Mouse (Mus musculus) layer of hippocampus, adult 9-10 months (tissue): Measurements from ENCODE around the gene Gm20388.
A peak's percentile ranks its signal among the peaks of the same experiment; 100 is the strongest.

Source experiments
- DNase-seq: peaks from one replicate; pipeline ENCODE4 v3.0.0; 2022; ENCODE audit warnings: low spot score

Gm20388 gene

GRCm38 (mm10) chr8:121093496-121093895 lies 1182.9 kb downstream of the Gm20388 start:
- no peak for DNase-seq

- peak; percentile 58 for DNase-seq
These were observed 1193.6 kb downstream of the Gm20388 start for GRCm38 (mm10) chr8:121104049-121104818.

DNA sequence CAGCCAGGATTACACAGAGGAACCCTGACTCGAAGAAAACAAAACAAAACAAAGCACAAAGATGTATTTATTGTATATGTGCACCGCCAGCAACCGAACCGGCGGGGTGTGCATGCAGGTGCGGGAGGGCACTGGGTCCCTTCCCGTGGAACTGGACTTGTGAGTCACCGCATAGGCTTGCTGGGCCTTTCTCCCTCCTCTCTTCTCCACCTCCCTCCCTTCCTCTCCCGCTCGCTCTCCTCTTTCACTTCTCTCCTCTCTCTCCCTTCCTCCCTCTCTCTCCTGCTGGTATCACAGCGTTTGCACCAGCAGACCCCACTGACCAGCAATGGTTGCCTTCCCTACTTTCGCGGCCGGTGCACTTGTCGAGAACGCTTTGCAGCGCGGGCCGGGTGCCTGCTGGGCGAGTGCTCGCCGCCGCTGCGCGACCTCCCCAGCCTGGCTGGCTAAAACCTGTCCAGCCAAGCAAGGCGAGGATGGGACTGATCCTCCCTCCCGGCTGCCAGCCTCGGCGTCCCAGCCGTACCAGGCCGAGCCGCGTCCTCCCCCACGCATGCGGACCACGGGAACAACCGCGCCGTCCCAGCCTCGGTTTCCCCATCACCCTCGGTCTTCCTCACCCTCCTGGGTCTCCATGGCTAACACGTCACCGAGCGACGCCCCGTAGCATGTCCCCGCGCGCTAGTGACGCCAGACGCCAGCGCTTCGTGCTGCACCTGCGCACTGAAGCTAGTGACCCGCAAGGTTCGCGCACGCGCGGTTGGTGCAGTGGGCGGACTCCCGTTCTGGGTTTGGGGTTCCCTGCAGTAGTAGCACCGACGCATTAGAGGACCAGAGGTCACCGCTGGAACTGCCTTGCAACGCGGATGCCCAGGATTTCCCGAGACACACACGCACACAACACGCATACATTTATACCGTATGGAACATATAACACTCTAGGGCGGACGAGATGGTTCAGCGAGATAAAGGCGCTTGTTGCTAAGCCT lies 1197.3 kb downstream of the Gm20388 start, which contains the start of gene Mthfsd:
TSS of gene Mthfsd (minus strand) at position 725 of the 989 bp plus-strand sequence.
- DNase-seq: peak; percentile 92

GRCm38 (mm10) chr8:121108657-121109056 lies 1198.0 kb downstream of the Gm20388 start:
- DNase-seq: no peak

- DNase-seq: no peak
These were observed 1200.7 kb downstream of the Gm20388 start for GRCm38 (mm10) chr8:121111145-121111907.

- DNase-seq: peak; percentile 96
These were observed 1202.6 kb downstream of the Gm20388 start for GRCm38 (mm10) chr8:121113261-121113660.

- DNase-seq: no peak
These were observed 1204.5 kb downstream of the Gm20388 start for GRCm38 (mm10) chr8:121115136-121115535.

DNA sequence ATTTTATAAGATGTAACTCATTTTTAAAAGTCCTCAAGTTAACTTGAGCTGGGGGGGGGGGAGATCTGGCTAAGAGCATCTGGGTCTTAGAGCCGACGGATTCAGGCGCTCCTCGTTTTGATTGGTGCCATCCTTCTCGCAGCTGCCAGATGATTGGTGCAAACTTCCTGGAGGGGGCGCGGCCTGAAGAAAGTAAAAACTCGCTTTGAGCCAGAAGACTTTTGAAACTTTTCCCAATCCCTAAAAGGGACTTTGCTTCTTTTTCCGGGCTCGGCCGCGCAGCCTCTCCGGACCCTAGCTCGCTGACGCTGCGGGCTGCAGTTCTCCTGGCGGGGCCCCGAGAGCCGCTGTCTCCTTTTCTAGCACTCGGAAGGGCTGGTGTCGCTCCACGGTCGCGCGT lies 1205.3 kb downstream of the Gm20388 start, which contains the start of gene Foxc2:
TSS of gene Foxc2 (plus strand) at position 224 of the 400 bp plus-strand sequence.
- no peak for DNase-seq

DNA sequence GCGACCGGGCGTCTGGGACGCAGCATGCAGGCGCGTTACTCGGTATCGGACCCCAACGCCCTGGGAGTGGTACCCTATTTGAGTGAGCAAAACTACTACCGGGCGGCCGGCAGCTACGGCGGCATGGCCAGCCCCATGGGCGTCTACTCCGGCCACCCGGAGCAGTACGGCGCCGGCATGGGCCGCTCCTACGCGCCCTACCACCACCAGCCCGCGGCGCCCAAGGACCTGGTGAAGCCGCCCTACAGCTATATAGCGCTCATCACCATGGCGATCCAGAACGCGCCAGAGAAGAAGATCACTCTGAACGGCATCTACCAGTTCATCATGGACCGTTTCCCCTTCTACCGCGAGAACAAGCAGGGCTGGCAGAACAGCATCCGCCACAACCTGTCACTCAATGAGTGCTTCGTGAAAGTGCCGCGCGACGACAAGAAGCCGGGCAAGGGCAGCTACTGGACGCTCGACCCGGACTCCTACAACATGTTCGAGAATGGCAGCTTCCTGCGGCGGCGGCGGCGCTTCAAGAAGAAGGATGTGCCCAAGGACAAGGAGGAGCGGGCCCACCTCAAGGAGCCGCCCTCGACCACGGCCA lies 1206.0 kb downstream of the Gm20388 start:
- DNase-seq: no peak

- no peak for DNase-seq
These were observed 1206.6 kb downstream of the Gm20388 start for GRCm38 (mm10) chr8:121117186-121117651.

DNA sequence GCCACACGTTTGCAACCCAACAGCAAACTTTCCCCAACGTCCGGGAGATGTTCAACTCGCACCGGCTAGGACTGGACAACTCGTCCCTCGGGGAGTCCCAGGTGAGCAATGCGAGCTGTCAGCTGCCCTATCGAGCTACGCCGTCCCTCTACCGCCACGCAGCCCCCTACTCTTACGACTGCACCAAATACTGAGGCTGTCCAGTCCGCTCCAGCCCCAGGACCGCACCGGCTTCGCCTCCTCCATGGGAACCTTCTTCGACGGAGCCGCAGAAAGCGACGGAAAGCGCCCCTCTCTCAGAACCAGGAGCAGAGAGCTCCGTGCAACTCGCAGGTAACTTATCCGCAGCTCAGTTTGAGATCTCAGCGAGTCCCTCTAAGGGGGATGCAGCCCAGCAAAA lies 1207.3 kb downstream of the Gm20388 start:
- DNase-seq: no peak

DNA sequence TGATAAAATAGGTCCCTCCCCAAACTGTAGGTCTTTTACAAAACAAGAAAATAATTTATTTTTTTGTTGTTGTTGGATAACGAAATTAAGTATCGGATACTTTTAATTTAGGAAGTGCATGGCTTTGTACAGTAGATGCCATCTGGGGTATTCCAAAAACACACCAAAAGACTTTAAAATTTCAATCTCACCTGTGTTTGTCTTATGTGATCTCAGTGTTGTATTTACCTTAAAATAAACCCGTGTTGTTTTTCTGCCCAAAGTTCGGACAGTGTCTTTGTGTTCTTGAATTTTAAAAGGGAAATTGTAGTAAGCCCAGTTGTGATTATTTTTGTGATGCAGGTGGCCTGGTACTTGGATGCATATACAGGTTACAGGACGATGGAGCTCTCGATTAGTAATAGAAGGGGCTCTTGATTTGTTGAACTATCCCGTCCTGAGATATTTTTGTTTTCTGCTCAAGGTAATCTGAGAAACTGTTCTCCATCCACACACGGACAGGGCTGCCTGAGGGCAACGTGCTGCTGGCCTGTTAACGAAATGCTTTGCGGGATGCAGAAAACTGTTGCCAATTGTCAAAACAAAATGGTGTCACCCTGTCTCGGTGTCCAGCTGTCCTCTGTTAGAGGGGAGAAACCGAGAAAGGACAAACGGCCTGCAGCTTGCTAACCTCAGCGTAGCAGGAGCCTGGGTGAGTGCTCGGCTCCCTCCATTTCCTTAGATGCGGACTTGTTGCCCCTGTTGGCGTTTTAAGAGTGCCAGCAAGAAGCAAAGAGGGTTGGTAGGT lies 1208.2 kb downstream of the Gm20388 start:
- DNase-seq: no peak

GRCm38 (mm10) chr8:121119635-121120455 lies 1209.2 kb downstream of the Gm20388 start:
- DNase-seq: no peak

GRCm38 (mm10) chr8:121120456-121121419 lies 1210.1 kb downstream of the Gm20388 start:
- DNase-seq: no peak

DNA sequence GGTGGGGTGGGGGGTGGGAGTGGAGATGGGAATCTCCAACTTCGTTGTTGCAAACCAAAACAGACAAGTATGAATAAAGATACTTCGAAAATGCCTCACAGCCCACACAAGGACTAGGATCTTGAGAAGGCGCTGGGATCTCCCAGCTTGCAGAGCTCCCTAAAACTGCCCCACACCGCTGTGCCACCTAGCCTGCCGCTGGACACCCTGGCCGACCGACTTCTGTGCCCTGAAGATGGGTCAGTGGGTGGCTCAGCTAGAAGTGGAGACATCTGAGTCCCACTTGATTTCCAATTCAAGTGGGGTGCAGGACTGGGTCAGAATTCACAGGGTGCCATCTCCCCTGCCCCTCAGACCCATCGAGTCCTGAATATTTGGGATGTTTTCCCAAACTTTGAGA lies 1211.1 kb downstream of the Gm20388 start:
- DNase-seq: no peak

GRCm38 (mm10) chr8:121122368-121122767 lies 1211.7 kb downstream of the Gm20388 start:
- DNase-seq: no peak

DNA sequence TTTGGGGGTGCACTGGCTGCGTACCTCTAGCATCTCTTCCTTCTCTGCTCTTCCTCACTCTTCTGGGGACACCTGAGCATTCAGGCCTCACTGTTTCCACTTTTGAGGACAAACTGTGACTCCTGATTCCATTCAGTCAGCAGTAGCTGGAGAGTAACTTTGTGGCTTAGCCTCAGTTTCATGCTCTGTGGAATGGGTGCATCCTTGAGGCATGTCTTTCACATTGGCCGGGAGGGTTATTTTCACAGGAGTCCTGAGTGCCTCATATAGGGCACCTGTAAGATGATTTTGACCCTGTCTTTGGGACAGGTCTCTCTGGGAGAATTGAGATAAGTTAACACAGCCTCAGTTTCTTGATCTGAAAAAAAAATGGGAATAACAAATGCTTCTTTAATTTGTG lies 1212.5 kb downstream of the Gm20388 start:
- DNase-seq: no peak

DNA sequence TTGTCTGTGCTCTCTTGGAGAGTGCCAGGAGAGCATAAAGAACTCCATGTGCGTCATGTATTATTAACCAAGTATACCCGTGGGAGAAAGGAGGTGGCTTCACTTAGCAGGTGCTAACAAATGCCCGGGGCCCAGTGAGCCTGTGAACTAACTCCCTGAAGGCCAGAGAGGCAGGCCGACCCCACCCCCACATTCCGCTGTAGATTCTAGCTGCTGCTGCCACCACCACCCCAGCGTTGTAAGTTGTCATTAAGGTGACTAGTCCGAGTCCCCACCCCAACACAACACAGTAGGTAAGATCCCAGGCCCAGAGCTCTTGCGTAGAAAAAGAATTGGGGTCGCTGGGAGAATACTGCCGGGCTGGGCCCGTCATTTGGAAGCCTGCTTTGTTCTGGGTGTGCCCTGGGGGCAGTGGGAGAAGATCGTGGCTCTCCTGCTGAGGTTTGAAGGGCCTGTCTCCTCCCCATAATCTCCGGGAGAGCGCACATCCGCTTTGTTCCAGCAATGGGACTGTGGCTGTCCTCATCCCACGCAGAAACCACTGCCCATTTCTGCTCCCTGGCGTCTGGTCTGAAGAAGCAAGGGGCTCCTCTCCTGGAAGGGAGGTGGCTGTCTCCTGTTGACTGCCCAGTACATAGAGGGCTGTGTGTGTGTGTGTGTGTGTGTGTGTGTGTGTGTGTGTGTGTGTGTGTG lies 1214.1 kb downstream of the Gm20388 start:
- no peak for DNase-seq
